Mouse (Mus musculus): Measurements from ENCODE around the gene Tmem50b.
A peak's percentile ranks its signal among the peaks of the same experiment; 100 is the strongest.

Gene Tmem50b

DNA sequence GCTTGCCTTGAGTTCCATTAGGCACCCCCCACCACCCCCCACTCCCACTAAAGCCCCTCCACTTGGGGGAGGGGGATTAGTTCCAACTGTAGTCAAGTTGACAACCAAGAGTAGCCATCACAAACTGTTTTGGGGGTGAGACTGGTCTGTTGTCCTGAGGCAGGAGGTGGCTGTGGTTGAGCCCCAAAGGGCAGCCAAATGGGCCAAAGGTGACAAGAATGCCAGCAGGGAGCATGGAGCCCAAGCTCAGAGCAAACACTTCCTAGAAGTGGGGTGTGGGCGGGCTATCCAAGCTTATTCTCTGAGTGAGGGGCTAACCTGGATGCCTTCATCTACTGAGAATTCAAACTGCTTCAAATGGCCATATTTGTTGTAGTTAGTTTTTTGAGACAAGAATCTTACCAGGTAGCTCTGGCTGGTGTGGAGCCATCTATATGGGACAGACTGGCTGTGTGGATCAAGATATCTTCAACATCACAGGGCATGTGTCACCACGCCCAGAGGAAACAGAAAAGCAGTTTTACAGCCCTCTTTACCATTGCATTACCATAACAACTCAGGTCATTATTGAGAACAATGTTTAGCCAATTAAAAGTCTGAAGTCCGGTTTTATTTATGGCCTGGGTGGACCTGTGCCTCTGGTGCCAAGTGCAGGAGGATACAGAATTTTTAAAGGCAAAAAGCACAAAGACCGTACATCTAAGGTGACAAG is 32.9 kb downstream of the Tmem50b start:
- DNase-seq = no peak

DNA sequence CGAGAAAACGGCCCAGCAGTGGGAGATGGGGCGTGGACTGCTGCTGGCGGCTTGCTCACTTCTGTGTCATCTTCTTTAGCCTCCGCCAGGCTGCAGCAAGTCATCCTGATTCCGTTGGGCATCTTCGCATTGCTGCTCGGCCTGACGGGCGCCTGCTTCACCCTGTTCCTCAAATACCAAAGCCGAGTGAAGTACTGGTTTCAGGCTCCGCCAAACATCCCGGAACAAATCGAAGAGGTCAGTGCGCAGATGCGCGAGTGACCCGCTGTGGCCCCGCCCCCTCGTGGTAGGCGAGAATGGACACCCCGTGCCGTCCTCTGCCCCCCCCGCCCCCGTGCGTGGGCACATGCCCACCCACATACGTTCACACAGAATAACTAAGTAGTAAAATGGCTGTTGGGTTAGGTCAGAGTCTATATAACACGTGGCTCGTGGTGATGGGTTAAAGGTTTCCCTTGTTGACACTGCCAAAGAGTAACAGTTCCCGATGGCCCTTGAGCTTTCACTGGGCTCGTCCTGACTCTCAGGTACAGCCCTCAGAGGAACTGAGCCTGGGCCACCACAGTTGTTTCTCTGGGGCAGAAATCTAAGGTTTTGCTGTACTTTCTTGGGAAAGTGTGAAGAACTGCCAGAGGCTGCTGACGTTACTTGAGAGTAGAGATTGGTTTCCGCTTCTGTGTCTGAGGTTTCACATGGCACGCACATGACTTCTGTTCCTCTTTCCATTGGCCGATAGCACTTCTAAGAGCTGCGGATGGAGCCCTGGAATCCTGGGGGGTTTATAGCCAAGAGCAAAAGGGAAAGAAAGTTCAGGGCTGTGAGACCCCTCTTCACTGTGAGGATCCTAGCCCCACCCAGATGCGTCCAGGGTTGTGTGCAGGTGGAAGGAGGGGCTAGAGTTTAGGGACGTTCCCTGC is 35.8 kb downstream of the Tmem50b start:
- DNase-seq = no peak

DNA sequence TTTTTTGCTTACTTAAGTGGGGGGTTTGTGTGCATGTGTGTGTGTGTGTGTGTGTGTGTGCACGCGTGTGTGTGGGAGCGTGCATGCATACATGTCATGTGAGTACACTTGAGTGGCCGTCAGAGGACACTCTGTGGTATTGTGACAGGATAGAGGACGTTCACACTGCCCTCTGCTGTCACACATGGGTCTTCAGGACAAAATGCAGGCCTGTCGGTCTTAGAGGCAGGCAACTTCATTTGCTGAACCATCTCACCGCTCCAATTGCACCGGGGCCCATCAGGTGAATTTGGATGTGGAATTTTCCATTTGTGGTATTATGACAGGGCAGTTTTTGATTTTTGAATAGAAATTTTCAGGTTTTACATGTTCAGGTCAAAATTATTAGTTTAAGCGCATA is 36.5 kb downstream of the Tmem50b start:
- peak; percentile 41 to 47 for DNase-seq

DNA sequence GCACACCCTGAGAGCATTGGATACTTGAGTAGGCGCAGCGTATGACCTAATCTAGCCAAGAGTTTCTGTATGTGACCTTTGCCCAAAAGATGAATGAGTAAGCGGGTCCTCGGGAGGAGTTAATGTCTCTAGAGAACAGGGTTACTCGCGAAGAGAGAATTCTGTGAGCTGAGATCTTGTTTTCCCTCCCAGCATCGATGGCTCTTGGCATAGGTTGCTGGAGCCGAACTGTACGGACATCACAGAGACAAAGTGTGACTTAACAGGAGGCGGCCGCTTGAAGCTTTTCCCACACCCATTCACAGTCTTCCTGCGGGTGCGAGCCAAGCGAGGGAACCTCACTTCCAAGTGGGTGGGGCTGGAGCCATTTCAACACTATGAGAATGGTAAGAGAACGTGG is 39.9 kb downstream of the Tmem50b start:
- DNase-seq = peak; percentile 49 to 79

DNA sequence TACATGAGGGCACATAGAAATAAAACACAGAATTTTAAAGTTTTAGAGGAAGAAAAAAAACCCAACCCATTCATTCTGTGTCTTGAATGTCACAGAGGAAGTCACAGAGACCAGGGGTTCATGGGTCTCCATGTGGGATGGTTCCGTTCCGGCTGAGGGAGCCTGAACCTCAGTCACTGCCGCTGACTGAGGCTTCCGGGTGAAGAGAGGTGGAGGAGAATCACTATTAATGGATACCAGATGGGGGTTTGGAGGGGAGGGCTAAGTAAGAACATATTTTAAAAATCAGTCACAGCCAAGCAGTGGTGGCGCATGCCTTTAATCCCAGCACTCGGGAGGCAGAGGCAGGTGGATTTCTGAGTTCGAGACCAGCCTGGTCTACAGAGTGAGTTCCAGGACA is 40.4 kb downstream of the Tmem50b start:
- DNase-seq = no peak

DNA sequence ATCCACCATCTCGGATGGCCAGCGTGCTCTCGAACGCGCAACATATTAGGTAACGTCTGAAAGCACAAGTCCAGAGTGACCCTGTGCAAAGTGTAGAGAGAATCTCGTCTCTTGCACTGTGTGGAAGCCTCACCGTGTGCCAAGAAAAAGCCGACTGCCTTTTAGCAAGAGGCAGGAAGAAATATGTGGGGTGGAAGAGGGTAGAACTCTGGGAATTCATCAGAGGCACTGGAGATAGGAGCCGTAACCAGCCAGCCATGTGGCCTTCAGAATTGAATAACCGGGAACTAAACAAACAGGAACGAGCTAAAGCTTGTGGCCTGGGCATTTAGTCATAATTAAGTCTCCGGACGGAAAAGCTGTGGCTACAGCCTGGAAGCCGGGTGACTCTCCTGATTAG is 40.9 kb downstream of the Tmem50b start:
- DNase-seq = no peak

DNA sequence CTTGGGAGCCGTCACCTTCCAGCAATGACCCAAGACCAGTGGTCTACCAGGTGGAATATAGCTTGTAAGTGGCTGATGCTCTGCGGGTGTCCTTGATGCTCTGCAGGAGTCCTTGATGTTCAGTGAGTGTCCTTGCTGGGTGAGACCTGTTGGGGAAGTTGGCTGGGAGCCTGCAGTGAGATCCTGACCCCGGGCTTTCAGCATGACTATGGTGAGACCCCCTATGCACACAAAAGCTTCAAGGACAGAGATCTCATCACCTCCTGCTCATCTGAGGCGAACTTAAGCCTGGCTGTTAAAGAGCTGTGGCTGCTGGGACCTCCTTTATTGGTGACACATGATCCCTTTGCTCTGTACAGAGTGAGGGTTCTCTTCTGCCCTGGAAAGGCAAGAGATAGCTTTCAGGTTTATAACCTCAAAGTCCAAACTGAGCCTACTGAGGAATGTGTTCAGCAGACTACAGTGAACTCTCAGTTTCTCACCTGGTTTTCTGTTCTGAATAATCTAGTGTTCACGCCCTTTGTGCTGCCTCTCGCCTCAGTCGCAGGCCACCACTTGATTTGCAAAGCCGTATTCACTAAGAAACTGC is 42.5 kb downstream of the Tmem50b start:
- DNase-seq = no peak

DNA sequence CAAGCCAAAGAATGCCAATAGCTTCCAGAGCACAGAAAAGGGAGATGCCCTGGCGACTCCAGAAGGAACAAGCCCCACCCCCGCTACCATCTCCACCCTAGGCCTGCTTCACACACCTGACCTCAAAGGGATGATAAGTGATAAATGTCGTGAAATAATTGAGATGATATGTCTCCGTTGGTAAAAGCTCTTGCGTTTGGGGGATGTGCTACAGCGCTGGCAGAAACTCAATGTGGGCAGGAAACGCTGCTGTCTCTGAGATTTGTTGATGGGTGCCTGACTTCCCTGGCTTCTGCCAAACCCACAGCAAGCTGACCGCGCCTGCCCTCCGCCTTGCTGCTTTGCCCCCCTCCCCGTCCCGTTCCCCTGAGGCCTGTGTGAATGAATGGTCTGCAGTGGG is 44.0 kb downstream of the Tmem50b start:
- DNase-seq = peak; percentile 65 to 86

DNA sequence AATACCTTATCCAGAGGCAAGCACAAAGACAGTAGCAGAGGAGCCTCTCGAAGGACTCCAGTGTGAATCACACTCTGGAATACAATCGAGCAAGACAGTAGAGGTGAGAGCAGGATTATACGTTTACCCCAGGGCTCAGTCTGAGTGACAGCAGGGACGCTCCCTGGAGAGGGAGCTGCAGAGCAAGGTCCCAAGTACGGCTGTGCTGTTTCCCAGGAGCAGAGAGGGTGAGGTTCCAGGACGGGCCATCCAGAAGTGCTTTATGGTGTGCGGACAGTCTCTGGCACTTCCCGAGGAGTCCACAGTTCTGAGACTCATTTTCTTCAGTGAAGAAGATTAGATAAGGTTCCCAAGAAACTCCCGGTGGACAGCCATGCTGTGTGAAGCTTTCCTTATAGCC is 45.5 kb downstream of the Tmem50b start:
- no peak for DNase-seq

DNA sequence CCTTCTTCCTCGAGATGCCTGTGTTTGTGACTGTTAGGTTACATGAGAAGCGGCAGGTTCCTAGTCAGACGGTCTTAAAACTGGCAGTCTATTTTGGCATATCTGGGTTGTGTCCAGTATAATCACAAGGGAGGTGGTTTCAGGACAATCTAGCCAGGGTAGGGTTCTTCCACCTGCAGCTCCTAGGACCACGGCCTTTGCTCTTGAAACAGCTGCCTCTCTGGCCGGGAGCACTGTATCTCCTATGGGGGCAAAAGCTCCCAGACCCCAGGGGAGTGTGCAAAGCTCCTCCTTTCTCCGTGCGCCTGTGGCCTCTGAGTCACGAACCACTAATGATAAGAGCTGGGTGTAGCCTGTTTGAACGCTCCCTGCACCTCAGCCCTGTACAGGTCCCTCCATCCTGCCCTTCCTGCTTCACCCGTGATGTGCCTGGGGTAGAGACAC is 46.5 kb downstream of the Tmem50b start:
- peak in 1 of 2 experiments; percentile 48 for DNase-seq

DNA sequence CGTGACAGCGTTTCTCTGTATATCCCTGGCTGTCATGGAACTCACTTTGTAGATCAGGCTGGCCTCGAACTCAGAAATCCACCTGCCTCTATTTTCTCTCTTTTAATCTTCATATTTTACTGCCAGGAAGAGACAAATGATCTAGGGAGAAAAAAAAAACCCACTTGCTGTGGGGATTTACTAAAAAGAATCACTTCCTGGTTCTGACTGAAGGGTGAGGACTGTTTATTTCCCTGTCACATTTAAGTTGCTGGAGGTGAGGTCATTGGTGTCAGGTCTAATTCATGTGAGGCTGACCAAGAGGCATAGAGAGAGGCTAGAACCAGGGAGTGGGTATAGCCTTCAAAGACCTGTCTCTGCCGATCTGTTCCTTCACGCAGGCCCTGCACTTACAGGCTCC is 48.0 kb downstream of the Tmem50b start:
- no peak for DNase-seq

DNA sequence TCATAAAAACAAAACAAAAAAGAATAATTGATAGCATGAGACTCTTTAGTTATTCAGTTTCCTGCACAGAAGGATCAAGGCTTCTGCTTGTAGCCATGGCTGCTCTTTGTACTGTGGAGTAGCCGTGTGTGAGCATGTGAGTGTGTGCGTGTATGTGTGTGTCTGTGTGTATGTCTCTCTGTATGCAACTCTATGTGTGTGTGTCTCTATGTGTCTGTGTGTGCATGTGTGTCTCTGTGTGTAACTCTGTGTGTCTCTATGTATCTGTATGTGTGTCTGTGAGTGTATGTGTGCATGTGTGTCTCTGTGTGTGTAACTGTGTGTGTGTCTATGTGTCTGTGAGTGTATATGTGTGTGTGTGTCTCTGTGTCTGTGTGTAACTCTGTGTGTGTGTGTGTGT is 48.6 kb downstream of the Tmem50b start:
- DNase-seq = no peak

DNA sequence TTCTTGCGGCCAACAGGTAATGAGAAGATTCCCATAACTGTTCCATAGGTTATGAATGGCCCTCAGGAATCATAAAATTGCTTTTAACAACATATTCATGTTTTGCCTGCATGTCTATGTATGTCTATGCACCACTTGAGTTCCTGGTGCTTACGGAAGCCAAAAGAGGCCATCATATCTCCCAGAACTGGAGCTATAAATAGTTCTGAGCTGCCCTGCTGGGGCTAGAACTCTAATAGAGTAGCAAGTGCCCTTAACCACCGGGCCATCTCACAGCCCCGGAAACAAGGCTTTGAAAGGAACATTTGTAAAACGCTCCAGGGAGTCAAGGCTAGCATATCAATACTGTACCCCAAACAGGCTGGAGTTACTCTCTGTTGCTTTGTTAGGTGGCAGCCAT is 49.0 kb downstream of the Tmem50b start:
- DNase-seq = no peak

DNA sequence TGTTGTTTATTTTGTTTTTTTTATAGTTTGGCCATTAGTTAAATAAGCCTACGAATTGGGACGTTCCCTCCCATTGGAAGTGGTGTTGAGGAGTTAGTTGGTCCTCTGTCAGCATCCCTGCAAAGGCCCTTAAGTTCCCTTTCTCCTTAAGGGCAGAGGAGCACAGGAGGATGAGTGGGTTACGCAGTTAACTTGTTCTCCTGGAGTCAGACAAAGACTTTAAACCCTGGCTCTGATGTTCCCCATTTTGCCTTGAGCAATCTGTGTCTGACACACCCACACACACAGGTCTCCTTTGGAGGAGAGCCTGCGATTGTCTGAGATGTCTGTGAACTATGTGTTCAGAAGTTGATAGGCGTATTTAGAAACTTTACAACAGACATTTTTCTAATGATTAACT is 49.6 kb downstream of the Tmem50b start:
- peak in 1 of 2 experiments; percentile 31 for DNase-seq

DNA sequence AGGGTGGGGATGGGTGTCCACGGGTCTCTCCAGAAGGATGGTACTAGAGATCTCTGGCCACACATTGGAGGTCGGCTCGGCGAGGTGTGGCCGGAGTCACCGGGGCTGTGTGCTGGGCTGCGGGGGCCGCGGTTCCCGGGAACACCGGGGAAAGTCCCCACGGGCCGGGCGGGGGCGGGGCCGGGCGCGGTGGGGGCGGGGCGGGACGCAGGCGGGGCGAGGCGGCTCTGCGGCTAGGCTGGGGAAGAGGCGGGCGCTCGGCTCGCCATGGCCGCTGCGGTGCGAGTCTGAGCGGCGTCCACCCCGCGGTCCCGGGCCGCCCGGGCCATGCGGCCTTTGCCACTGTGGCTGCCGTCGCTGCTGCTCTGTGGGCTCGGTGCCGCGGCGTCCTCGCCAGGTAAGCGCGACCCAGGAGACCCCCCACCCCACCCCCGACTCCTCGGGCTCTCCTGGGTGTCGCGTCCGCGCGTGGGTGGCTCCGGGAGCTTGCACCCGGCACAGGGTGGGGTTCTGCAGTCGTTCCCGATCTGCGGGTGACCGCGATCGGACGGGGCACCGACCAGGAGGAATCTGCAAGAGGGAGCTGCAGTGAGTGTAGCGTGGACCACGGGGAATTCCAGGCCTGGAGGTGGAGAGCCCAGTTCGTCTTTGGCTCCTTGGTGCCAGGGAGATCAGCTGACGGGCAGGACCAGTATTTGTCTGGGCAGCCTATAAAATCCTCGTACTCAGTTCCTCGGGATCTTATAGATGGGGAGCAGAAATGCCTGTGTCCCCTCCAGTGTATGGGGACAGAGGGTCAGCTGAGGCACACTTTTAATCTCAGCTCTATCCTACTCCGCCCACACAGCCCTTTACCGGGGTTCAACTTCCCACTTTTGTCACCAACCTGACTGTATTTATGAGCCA is 50.5 kb downstream of the Tmem50b start, which contains the start of gene Ifngr2:
TSS of gene Ifngr2 (plus strand) at position 237 of the 906 bp plus-strand sequence.
- peak; percentile 80 to 85 for DNase-seq

DNA sequence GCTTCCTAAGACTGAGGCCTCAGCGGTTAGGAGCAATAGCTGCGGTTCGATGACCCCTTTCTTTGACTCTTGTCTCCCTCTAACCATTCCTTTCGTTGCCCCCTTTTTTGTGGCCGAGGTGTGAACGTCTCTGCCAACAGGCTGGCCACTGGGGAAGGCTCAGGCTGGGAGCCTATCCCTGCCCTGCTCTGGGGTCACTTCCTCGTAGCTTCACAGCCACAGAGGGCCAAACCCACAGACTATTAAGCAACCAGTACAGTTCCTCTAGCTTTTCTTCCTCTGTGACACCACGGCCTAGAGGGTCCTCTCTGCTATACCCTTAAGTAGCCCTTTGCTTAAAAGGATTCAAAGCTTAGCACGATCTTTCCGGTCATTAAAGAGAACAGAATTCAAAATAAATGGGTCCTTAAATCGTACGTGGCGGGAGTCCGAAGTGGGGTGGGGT is 51.2 kb downstream of the Tmem50b start:
- peak; percentile 75 to 76 for DNase-seq

DNA sequence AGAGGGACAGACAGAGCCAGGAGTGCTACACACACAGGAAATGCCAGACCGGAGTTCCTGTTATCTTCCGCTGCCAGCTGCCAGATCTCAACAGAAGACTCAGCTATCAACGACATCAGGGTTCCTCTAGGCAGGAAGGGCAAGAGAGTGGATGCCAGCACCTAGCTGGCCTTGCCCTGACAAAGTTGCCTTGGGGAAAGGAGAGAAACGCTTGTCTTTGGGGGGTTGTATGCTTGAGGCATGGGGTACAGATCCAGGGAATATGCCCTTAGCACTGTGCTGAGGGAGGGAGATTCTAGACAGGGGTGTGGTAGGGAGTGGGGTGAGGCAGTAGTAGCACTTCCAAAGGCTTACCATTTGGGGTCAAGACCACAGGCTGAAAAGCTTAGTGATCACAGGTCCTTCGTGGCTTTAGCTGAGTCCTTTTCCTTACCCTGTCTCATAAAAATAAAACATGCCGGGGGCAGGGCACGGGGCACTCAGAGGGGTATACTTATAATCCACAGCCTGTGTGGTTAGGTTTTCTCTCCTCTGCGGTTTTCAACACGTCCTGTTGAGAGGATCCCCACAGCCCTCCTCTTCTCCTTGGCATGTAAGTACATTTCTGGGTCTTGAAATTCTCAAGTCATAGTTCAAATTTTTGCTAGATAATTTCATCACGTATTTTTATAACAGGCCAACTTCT is 51.9 kb downstream of the Tmem50b start:
- DNase-seq = peak; percentile 57 to 76

DNA sequence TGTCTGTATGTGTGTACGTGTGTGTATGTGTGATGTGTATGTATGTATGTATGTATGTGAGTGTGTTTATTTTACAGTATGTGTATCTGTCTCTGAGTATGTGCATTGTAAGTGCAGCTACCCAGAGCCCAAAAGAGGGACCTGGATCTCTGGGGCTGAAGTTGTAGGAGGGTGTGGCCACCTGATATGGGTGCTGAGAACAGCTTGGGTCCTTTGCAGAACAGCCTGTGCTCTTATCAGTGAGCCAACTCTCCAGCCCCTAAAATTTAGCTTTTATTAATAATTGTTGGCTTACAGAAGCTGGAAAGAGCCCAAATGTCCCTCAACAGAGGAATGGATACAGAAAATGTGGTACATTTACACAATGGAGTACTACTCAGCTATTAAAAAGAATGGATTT is 54.0 kb downstream of the Tmem50b start:
- DNase-seq = no peak

DNA sequence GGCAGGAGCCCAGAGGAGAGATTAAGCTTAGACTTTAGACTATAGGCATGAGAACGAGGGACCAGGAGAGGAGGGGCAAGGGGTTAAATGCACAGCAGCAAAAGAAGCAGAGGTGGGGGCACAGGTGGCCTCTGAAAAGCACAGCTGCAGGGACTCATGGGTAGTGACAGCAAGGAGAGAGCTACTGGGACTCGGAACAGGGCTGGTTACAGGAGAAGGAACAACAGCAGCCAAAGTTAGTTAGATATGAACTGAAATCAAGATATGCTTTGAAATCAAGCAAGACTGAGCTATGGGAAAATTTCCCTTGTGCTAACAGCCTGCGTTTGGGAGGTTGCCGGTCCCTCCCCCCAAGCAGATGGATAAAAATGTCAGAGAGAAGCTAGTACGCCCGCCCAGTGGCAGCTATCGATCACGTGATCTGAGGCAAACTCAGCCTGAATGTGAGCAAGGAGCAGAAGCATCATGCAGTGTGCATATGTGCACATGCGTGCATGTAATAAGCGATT is 56.0 kb downstream of the Tmem50b start:
- DNase-seq = no peak

DNA sequence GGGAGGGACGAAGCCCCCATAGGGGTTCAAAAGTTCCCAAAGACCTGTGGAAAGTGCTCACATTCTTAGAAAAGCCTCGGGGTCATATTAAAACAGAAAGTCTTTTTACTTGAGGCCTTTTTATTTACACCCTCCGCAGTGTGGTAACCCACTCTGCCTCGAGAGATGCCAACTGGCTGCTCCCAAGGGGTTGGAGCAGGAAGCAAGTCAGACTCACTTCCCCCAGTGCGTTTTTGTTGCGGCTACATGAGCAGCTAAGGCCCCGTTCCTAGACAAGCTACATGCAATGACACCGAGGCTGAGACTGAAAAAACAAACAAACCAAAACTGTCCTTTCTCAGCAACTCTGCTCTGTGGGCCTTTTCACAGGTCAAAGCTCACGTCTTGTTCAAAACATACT is 59.1 kb downstream of the Tmem50b start:
- no peak for DNase-seq

DNA sequence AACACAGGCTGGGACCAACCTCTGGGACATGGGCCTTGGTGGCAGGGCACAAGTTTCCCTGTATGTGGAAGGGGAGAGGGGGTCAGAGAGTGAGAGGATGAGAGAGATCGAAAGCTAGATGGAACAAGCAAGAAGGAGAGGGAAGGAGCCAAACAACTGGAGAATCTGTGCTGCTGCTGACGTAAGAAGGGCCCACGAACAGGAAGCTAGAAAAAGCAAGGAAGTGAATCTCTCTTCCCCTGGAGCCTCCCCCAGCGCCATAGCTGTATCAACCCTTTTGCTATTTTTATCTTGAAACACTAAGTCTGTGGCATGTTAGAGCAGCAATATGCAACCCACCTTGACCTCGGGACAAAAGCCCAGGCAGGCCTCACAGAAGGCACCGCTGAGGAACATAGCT is 59.5 kb downstream of the Tmem50b start:
- no peak for DNase-seq

DNA sequence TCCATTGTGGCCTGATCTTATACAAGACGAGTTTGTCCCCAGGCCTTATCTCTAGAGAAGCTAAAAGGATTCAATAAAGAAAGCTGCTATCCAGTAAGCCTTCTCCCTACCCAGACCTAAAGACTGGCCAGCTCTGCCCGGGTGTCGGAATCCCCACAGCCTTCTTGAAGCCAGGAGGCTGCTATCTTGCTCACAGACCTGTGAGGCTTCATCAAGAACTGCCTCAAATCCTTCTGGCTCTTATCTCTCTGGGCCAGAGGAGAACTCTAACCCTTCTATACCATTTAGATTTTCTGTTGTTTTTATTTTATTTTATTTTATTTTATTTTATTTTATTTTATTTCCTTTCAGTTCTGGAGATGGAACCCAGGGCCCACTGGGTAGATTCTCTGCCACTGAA is 60.5 kb downstream of the Tmem50b start:
- DNase-seq = no peak

Measured in lung, postnatal 4 days (tissue).